Mouse (Mus musculus) brain, adult 2 months (tissue): Measurements from ENCODE around the gene Mrpl45.
A peak's percentile ranks its signal among the peaks of the same experiment; 100 is the strongest.

Experiments used
- DNase-seq: peaks from one replicate; pipeline ENCODE4 v3.0.0; 2011; ENCODE audit warnings: low read depth, low spot score

Mrpl45 gene

DNA sequence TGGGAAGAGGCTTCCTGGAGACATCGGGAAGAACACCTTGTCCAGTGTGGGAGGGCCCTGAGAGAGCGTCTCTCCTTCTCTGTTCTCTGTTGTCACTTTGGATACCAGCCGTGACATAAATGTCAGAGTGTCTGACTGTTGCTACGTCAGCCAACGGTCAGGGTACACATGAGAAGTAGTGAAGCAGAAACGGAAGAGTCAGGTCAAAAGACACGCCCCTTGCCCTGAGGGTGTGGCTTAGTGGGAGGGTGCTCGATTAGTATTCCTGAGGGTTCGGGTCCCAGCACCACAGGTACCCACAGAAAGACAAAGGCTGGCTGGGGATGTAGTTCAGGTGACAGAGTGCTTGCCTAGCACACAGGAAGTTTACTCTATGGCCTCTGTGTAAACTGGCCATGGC, 17.5 kb downstream of the Mrpl45 start:
- DNase-seq = no peak

DNA sequence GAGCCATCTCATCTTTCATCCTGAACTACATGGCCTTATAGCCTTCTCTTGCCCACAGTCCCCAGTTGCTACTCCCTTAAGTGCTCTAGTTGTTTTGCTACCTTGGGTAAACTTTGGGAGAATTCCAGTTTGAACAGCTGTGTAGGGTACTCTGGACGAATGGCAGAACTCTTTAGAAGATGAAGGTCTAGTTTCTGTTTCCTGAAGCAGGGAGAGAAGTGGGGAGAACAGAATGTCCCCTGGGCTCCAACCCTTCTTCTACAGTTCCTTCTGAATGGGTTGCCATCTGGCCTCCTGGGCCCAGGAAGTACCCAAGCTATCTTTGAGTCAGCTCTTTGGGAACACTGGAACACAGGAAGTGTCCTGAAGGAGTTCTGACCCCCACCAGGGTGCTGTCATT, 18.4 kb downstream of the Mrpl45 start:
- no peak for DNase-seq

GRCm38 (mm10) chr11:97334400-97334799, 18.9 kb downstream of the Mrpl45 start:
- no peak for DNase-seq

DNA sequence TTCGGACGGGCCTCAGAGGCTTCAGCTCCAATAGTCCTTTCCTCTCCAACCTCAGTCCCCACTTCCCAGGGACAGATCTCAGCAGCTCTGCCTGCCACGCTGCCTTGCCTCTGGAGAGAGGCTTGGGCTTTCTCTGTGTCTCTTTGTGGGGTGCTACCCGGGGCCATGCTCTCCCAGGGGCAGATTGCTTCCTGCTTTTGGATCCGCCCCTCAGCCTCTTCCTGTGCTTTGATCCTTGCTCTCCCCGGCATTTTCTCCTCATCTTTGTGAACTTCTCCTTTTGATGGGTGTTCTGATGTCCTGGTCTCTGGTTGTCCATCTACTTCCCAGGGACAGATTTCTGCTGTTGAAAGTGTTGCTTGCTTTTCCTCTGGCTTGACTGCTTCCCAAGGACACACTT, 20.7 kb downstream of the Mrpl45 start:
- DNase-seq = no peak

- no peak for DNase-seq
Observed at GRCm38 (mm10) chr11:97336751-97337345, 21.3 kb downstream of the Mrpl45 start.

- no peak for DNase-seq
Observed at GRCm38 (mm10) chr11:97337363-97337762, 21.8 kb downstream of the Mrpl45 start.

- DNase-seq = no peak
Observed at GRCm38 (mm10) chr11:97338302-97338976, 22.9 kb downstream of the Mrpl45 start.

- DNase-seq = peak; percentile 69
Observed at GRCm38 (mm10) chr11:97338977-97339315, 23.4 kb downstream of the Mrpl45 start.

GRCm38 (mm10) chr11:97343175-97343574, 27.7 kb downstream of the Mrpl45 start:
- DNase-seq = no peak

GRCm38 (mm10) chr11:97343619-97344018, 28.1 kb downstream of the Mrpl45 start:
- no peak for DNase-seq

DNA sequence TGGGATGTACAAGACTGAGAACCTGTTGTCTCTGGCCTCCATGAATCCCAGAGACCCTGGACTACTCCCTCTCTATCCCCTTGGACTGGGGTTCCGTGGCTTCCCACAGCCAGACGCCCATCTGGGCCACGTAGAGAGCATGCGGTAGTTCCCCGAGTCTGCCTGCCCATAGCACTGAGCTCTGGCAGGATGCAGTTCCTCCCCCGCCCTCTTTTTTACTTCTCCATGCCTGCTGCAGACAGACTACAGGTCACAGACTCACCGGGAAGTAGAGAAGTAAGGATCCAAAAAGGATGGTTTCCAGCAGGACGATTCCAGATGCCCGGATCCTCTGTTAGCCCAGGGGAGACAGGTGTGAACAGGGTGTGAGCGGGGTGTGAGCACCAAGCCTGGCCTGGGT, 29.9 kb downstream of the Mrpl45 start:
- DNase-seq = no peak

DNA sequence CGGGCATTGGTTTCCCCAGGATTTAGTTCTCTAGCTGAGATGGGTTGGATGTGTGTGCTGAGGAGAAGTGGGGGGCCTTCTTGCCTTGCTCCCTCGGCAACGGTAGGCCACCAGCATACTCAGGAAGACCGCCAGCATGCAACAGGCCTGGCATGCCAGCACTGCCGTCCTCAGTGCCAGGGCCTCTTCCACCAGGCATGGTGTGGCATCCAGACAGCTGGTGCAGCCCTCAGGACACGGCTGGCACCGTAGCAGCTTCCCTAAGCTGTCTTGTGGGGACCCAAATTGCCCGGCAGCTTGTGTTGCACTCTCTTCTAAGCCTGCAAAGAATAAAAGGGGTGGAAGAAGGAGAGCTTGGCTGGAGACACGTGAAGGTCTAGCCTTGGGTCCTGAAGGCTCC, 30.9 kb downstream of the Mrpl45 start:
- DNase-seq = peak; percentile 77

DNA sequence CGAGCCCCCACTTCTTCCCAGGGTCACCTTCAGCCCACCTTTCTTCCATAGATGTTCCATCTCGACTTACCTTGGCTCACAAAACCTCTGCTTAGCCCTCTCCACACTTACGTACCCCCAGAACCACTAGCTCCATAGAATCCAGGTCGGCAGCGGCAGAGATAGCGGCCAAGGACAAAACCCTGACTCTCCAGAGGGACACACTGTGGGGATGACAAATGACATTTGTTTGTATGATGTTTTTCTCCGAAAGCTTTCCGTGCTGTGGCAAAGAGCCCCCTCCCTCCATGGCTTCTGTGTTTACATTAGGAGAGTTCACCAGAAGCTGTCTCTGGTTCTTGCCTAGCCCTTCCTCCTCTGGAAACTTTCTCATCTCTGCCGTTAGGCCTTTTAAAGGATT, 31.8 kb downstream of the Mrpl45 start:
- DNase-seq = no peak

DNA sequence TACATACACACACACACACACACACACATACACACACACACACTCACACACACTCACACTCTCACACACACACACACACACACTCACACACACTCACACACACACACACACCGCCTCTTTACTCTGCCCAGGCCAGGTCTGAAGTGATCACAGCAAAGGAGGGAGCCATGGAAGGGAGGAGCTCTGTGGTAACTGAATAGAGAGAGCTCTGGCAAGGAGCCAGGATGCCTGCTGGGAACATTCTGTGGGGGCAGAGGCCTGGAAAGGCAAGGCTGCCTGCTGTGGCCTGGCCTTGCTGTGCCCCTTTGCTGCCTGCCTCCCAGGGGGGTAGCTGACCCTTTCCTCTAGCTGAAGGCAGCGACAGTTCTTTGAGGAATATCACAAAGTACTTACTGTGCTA, 34.5 kb downstream of the Mrpl45 start:
- DNase-seq = peak; percentile 81

DNA sequence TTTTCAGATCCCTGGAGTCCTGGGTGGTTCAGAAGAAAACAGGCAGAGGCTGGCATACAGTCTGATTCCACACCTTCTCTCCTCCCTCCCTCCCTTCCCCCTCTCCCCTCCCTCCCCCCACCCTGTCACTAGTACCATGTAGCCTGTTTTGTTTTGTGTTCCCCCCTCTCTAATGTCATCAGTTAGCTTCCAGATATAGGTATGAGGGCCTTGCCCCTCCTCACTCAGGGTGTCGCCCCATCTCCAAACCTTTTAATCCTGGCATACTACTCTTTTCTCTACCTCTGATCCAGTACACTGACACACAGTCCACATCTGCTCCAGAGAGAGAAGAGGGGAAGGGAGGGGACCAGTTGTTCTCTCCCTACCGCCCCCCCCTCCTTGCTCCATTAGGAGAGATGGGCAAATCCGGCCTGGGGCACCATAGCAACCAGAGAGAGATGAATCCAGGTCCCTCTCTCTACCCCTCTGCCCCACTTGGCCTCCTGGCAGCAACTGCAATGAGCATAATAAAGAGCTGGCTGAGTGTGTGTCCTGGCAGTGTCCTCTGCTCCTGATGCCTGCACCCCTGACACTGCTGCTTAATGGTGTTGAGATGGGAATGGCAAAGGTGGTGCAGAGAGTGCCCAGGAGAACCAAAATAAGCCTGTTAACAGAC, 36.6 kb downstream of the Mrpl45 start, which contains the start of gene Gpr179:
Gpr179 (minus strand) TSS at position 51 of the 658 bp plus-strand sequence.
- DNase-seq = no peak

DNA sequence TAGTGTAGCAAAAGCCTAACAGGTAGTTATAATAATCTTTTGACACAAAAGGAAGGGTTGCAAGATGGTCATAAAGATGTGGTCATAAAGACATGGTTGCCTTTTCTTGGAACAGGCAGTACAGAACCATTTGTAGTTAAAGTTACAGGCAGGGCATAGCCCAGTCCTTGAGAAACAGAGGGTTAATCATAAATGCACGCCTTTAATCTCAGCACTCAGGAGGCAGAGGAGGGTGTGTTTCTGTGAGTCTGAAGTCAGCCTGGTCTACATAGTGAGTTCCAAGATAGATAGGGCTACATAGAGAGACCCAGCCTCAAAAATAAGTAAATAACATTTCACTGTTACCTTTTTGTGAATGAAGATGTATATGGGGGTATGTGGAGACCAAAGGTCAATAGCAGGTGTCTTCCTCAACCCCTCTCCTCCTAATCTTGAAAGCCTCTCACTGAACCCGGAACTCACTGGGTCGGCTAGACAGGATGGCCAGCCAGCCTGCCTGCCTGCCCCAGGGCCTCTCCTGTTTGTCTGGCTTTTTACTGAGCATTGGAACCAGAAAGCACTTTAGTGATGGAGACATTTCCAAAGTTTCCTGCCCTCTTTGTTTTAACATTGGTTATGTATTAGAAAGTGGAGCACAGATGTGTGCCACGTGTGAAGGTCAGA, 37.5 kb downstream of the Mrpl45 start:
- DNase-seq = no peak

DNA sequence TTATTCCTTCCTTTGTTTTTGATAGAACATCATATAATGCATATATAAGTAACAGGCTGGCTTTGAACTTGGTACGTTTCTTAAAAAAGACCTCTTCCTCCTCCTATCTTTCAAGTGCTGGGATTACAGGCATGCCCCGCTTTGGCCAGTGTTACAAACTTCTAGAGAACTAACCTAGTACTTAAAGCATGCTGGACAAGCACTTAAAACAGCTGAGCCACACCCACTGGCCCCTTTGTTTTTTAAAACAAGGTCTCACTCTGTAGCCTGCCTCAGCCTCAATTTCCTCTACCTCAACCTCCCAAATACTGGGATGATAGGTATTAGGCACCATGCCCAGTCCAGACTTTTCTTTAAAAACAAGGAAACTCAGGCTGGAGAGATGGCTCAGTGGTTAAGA, 39.1 kb downstream of the Mrpl45 start:
- DNase-seq = no peak

GRCm38 (mm10) chr11:97355247-97355646, 39.7 kb downstream of the Mrpl45 start:
- no peak for DNase-seq

GRCm38 (mm10) chr11:97357663-97358062, 42.1 kb downstream of the Mrpl45 start:
- DNase-seq = peak; percentile 90

DNA sequence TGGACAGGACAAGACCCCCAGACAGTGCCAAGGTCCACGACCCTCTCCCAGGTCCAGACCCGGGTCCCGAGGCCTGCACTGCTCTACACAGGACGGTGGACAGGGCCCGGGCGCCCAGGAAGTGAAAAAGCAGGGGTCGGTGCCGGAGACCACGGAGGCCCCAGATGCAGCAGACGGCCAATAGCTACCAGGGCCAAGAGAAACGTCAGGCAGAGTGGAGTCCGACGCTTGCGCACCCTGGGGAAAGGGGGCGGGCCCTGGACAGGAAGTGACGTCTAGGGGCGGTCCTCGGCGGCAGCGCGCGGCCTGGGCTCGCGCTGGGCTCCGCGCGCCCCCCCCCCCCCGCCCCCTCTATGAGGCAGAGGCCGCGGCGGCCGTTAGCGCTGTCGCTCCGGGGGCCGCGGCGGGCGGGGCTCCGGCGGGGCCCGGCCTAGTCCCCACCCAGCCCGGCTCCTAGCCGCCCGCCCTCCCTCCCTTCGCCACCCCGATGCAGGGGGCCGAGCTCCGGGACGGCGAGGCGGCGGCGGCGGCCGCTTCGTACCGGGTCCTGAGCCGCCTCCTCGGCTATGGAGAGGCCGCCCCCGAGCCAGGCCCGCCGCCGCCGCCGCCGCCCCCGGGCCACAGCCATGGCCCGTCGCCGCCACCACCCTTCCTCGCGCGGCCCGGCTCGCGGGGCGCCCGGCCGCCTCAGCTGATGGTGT, 46.6 kb downstream of the Mrpl45 start, which contains the start of gene Socs7:
Socs7 (plus strand) TSS at position 604 of the 701 bp plus-strand sequence.
- DNase-seq = peak; percentile 98

GRCm38 (mm10) chr11:97362649-97362942, 47.1 kb downstream of the Mrpl45 start:
- DNase-seq = no peak
